Mouse (Mus musculus) gastrocnemius, adult 18-20 months (tissue): Measurements from ENCODE around the gene Rnaseh1. TPM values are rescaled to one million over a fixed set of nuclear protein-coding genes. Genes with fewer than 3 reads are reported as not detected.

Experiments
- DNase-seq: peaks from one replicate; pipeline ENCODE4 v3.0.0; 2021; ENCODE audit warnings: low spot score
- long read RNA-seq, 2 experiments: library from polyadenylated mRNA; stranded (forward); transcript quantifications; one replicate each; pipeline ENCODE4 v2.0.0; 2021
- total RNA-seq, 2 experiments: library from RNA; stranded (reverse); gene quantifications; 2 replicates each; pipeline ENCODE4 v1.2.3; 2021

Gene Rnaseh1
- total RNA-seq: 1 to 10 TPM; 6.6 to 7.0 TPM
- long read RNA-seq, experiment 1, transcript Rnaseh1-201 (8 exons, 1,455 nt): major isoform, 13 of 14 reads
- long read RNA-seq, experiment 1, partial matches to known transcripts: 1 of 14 reads
- long read RNA-seq, experiment 1, other reads (novel, unspliced or antisense): 0 of 14 reads
- long read RNA-seq, experiment 2, transcript Rnaseh1-201 (8 exons, 1,455 nt): major isoform, 11 of 14 reads
- long read RNA-seq, experiment 2, partial matches to known transcripts: 1 of 14 reads
- long read RNA-seq, experiment 2, other reads (novel, unspliced or antisense): 2 of 14 reads

DNA sequence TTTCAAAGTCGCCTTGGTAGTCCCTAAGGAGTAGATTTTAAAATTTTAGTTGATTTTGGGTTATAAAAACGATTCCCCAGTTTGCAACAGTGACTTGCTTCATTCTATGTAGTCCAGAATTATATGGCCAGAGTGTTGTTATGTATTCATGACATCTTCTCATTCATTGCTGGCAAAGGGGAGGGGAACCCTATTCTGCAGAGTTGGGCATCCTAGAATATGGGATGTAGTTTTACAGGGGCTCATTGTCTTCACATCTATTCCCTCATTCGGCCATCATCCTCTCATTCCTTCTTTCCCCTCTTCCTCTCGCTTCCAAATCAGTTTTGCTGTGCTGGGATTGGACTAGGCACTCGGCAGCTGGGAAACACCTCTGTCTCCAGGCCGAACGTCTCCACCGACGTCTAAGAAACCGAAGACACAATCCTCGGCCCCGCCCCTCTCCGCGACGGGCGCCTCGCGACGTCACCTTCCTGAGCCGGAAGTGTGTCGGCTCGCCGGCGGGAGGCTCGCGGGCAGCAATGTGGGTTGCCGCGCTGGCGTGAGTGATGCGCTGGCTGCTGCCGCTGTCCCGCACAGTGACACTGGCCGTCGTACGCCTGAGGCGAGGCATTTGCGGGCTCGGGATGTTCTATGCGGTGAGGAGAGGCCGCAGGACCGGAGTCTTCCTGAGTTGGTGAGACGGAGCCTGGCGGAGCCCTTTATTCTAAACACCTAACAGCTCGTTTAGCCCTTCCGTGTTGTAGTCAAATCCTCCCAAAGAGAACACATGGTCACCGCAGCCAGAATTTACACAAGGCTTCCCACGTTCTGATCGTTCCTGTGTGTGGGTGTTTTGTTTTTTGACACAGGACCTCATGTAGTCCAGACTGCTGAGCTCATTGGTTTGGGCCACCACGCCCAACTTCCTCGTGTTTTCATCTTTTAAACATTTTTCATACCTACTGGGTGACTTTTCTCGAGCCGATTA lies at the start of gene Rnaseh1:
Gene Rnaseh1 (plus strand): TSS at position 462 of the 970 bp plus-strand sequence.
- peak; percentile 88 for DNase-seq

DNA sequence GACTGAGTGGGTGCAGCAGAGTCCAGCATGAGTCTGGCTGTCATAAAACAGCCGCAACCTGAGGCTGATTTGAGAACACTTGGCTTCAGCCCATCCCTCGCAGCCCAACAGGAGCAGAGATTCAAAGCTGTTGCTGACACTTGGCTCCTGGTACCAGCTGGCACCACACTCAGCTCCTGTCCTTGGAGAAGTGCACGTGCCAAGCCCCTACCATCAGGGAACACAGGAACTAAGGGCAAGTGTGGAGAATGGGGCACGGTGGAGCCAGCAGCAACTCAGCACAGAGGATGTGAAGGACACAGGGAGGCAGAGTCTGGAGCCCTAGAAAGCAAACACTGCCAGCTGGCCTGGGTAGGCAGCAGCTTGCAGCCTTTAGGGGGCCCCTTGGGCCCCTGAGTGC lies 47.1 kb upstream of the Rnaseh1 start:
- no peak for DNase-seq

DNA sequence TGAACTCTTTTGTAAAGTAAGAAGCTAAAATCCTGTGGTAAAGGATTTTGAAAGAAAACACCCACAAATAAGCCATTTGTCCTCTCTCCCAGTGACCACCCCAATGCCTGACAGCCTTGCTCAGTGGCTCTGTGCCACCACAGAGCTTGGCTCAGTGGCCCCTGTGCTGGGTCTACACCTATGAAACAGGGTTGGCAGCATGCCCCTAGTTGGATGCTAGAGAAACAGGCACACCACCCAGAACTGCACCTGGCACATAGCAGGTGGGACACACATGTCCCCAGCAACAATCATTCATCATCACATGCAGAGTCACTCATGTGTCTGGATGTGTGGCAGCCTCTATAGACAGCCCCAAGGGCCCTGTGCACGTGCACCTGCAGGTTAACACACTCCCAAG lies 45.9 kb upstream of the Rnaseh1 start:
- no peak for DNase-seq

DNA sequence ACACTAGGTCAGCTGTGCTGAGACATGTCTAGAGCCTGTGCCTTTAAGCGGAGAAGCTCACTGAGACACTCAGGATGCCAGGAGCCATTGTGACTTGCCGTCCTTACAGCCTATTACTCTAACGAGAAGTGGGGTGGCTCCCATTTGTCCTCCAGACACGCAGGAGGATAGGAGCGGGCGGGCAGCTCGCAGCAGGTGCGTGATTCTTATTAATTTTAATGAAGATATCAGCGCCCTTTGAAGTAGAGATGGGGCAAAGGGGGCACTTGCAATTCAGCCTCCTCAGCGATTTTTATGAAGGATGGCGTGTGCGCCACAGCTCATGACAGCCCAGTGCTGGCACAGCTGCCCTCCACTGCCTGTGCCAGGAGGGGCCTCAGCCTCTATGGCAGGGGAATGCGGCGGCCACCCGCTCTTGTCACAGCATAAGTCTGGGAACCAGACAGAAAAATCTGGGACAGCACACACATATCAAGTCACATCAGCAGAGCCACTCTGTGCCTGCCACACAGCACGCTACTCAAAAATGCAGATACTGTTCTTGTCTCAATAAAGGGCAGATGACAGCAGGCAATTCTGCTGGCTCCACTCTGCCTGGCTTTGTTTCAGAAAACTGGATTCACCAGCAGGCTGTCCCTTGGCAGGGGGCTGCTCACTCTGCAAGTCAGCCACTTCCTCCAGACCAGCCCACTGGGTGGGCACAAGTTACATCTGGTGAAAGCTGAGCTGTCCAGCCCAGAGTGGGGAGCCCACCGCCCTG lies 41.7 kb upstream of the Rnaseh1 start:
- DNase-seq: no peak

DNA sequence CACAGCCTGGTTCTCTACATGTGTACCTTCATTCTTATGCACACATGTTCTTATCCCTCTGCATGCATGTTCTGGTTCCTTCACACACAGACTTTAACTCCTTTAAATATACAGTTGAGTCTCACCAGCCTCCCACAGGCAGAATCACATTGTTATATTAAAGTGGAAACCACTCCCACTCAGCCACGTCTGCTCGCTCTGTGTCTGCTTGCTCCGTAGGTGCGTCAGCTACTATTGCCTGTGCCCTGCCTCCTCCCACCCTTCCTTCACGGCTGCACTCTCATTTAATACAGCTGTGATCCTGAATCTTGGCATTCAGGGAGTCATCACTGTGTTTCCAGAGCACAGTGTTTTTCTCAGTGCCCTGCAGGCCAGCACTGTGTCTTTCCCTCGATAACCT lies 37.0 kb upstream of the Rnaseh1 start:
- DNase-seq: no peak

DNA sequence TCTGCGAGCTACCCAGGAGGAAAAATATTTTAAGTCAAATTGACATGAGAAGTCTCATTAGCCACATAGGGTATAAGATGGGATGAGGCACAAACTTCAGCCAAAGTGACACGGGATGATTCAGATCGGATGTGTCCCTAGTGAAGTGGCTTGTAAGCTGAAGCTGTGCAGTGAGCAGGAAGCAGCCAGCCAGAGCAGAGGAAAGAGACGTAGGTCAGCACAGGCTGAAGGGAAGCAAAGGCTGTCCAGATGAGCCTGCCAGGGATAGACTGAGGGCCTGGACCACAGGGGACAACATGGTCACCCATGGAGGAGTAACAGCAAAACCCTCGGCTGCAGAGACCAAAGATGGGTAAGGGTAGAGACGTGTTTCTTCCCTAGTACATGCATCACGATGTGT lies 35.0 kb upstream of the Rnaseh1 start:
- no peak for DNase-seq

DNA sequence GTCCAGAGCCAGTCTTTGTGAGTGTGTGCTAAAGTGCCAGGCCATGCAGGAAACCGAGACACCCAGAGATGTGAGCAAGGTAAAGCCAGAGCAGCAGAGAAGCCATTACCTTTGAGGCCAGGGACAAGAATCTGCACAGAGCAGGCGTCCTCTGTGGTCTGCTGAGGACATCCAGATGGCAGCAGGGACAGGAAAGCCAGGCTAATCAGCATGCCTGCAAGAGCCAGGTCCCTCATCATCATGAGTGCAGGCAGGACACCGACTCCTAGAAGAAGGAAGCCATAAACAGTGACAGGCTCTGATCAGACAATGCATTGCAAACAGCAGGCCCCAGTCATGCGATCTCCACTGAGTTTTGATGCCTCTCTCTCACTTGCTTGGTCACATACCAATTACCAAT lies 32.1 kb upstream of the Rnaseh1 start:
- no peak for DNase-seq

DNA sequence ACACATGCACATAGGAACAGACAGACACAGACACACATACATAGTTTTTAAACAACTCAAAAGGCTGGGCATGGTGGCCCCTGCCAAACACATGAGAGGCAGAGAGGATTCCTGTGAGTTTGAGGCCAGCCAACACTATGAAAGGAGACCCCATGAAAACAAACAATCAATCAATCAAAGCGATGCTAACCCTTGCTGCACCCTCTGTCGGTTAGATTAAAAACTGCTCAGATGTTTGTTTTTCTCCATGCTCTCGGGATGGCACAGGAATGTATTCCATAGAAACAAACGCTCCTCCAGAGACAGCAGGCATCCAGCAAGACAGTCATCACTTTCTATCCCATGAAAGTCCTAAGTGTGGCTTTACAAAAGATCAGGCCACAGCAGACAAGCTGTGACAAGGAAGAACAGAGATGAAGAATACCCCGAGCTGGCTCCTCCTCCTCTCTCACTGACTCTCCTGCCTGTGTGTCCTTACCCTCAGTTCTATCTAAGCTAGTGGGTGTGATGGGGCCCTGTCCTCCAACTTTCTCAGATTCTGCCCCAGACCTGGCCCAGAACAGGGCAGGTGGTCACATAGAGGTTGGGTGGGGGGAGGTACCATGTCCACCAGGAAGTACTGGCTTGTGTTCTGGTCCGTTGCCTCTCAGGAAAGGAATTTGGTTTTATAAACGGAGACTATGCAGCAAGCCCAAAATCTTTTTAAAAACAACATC lies 27.8 kb upstream of the Rnaseh1 start:
- DNase-seq: no peak

DNA sequence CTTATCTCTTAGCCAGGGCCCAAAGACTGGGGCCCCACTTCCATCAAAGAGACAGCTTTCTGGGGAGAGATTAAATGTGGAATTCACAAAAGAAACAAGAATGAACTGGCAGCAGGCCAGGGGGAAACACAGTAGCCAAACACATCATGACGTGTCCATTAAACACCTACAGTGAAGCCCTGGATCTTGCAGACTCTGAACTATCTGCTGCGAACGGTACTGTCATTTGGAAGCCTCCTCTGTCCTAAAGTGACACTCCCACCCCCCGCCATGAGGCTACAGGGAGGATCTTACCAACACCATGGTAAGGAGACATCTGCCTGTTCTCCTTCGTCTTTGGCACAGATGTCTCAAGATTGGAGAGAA lies 27.3 kb upstream of the Rnaseh1 start:
- DNase-seq: no peak

DNA sequence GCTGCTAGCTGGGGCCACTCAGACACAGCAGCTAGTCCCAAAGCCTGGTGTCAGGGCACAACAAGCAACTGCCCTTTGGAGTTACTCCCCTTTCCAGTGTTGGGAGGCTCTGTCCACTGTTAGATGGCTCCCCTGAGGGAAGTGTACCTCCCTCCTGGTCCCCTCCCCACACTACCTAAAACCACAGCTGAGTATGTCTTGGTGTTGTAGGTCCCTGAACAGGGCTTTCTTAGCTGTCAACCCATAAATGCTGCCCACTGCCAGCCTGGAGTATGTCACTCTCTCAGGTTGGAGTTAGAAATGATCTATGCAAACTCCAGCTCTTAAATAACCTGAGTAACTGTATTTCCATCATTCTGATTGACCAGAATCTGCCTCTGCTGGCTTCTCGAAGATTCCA lies 26.8 kb upstream of the Rnaseh1 start:
- DNase-seq: no peak

DNA sequence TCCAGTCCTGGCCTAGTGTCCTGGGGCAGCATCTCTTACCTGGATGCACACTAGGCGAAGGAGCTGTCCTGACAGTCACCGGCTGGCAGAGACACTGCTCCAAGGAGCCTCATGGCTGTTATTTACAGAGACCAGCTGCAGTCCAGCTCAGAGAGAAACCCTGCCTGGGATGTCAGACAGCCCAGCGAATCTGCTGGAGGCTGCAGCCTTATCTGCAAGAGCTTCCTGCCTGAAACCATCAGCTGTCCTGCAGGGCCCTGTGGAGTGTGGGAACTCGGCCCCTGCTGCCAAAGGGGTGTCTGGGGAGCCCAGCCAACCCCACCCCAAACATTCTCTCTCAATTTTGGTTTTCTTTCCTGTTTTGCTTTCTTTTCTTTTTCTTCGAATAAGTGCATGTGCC lies 26.2 kb upstream of the Rnaseh1 start, which contains the start of gene Colec11:
Gene Colec11 (minus strand): TSS at position 183 of the 400 bp plus-strand sequence.
- no peak for DNase-seq

DNA sequence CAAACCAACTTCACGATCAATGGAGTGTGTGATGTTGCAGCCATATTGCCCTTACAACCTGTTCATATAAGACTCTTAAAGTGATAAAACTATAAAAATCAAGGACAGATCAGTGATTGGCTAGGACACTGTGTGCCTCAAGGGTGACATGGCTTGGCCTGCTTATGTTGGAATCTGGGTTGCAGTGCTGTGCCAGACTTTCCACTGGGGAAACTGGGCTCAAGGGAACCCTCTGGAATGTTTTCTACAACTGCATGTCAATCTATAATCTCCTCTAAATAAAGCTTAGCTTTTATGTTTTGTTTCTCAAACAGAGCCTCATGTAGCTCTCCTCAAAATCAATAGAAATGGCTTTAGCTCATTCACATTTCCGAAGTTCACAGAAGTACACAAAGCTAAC lies 25.2 kb upstream of the Rnaseh1 start:
- DNase-seq: no peak

DNA sequence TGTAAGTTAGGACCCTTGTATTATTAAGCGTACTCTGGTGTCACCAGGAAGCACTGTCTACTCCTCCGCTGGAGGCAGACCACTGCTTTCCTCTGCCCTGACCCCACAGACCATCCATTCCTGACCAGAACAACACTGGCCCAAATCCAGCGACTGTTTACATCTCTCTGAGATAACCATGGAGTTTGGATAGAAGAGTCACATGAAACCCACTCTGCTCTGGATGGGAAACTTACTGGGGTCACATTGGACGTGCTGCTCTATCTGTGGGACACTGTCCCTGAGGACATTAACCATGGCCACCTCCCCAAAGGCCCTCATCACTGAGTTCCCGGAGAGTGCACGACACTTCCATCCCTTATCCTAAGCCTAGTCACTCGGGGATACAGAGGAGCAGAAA lies 24.0 kb upstream of the Rnaseh1 start:
- no peak for DNase-seq

DNA sequence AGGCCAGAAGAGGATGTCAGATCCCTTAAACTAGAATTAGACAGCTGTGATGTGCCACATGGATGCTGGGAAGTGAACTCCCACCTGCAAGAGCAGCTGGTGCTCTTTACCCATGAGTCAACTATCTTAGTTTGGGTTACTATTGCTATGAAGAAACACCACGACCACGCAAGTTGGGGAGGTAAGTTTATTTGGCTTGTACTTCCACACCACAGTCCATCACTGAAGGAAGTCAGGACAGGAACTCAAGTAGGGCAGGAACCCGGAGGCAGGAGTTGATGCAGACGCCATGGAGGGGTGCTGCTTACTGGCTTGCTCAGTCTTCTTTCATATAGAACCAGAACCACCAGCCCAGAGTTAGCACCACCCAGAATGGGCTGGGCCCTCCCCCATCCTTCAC lies 22.3 kb upstream of the Rnaseh1 start:
- no peak for DNase-seq

DNA sequence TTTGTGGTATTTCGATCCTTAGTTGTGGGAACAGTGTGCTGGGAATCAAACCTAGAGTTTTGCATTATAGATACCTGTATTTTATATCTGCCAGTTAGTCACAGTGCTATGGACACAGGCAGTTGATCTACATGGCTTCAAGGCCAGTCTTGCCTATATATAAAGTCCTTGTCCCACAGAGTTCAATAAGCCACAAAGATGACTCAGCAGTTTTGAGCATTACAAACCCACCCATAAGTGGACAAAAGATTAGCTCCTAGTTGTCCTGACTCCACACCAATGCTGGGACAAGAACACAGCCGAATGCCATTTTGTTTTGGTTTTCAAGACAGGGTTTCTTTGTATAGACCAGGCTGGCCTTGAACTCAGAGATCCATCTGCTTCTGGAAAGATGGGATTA lies 21.0 kb upstream of the Rnaseh1 start:
- no peak for DNase-seq

DNA sequence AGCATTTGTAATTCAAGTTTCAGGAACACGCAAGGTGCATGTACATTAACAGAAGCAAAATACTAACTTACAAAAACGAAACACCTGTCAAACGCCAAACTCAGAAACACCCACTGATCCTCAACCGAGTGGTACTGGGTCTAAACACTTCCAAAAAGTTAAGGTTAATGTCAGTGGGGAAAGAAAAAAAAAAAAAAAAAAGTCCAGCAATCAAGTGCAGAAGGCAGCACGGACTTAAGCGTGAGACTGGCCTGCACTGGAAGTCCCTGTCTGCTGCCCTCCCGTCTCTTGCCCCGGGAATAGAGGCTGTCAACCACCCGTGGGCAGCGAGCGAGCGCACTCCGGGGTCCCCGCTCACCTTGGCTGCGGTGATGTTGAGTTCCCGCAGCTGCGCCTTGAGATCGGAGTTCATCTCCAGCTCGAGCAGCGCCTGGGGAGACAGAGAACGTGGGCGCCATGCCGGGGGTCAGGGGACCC lies 14.3 kb upstream of the Rnaseh1 start:
- DNase-seq: no peak

DNA sequence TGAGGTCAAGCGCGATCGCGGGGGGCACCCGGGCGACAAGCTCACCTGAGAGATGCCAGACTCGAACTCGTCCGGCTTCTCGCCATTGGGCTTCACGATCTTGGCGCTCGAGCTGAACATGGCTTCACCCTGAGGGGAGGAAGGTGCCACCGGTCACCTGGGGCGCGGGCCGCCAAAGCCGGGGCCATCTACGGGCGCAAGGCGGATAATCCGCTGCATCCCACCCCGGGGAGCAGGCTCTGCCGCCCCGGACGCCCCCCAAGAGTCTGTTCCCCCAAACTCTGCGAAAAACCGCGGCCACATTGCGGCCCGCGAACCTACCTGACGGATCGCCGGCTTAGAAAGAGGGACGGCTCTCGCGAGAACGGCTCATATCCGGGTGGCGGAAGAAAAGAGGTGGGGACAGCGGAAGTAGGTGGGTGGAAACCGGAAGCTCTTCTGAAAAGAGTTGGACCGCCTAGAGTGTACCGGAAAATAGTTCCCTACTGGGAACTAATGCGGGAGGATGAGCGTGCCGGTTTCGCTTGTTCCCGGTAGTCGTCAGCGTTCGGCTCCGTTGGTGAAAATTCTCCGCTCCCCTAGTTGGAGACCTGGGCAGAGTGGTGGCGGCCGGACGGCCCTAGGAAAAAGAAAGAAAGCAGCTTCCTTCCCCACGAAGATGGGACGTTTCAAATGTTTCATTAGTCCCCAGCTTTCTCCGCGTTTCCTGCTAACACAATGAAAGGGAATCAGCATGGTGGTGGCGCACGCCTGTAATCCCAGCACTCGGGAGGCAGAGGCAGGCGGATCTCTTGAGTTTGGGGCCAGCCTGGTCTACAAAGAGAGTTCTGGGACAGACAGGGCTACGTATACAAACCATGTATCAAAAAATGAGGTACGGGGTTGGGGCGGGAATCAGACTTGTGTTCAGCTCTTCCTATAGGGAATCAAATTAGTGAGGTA lies 13.6 kb upstream of the Rnaseh1 start, which contains the start of gene Rps7:
Gene Rps7 (minus strand): TSS at position 419 of the 942 bp plus-strand sequence.
- DNase-seq: peak; percentile 95

DNA sequence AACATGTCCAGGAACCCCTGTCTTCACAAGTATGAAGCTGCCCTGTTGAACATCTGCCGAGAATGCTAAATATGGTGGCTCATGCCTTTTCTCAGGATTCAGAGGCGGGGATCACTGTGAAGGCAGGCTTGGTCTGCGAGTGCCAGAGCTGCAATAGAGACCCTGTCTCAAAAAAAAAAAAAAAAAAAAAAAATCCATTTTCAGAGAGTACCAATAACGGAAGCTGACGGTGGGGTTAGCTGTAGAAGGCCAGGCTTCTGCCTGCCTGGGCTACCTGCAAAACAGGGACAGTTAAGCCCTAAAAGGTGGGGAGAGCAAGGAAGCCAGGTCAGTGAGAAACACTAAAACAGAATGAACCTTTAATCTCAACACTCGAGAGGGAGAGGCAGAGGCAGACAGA lies 12.9 kb upstream of the Rnaseh1 start:
- DNase-seq: no peak

DNA sequence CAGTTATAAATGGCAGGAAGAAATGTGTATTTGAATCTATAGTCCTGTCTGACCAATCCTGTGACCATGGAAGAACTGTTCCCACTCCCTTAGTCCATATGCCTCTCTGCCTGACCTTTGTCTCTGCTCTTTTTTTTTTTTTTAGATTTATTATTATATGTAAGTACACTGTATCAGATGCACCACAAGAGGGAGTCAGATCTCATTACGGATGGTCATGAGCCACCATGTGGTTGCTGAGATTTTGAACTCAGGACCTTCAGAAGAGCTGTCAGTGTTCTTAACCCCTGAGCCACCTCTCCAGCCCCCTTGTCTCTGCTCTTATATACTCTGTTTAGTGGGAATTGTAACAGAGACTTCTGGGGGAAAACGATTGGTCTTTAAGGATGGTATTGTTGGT lies 10.6 kb upstream of the Rnaseh1 start:
- DNase-seq: no peak

DNA sequence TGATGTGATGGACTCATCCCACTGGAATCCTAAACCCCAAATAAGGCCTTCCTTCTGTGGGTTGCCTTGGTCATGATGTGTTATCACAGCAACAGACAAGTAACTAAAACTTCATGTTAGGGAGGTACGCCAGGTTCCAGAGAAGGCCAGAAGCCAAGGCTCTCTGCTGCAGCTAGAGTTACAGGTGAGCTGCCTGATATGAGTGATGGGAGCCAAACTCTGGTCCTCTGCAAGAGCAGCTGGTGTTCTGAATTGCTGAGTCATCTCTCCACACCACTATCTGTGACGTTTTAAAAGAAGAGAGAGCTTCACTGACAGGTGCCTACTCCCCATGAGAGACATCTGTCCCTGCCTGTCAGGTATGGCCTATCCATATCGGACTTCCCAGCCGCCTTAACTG lies 13.2 kb downstream of the Rnaseh1 start:
- DNase-seq: peak; percentile 50
